Mouse (Mus musculus): ENCODE data around the gene Zbed6. TPM values are rescaled to one million over a fixed set of nuclear protein-coding genes. Genes with fewer than 3 reads are reported as not detected.

The Zbed6 gene
- total RNA-seq, 2 experiments from 2014 or later: 5.6 to 6.0 TPM

DNA sequence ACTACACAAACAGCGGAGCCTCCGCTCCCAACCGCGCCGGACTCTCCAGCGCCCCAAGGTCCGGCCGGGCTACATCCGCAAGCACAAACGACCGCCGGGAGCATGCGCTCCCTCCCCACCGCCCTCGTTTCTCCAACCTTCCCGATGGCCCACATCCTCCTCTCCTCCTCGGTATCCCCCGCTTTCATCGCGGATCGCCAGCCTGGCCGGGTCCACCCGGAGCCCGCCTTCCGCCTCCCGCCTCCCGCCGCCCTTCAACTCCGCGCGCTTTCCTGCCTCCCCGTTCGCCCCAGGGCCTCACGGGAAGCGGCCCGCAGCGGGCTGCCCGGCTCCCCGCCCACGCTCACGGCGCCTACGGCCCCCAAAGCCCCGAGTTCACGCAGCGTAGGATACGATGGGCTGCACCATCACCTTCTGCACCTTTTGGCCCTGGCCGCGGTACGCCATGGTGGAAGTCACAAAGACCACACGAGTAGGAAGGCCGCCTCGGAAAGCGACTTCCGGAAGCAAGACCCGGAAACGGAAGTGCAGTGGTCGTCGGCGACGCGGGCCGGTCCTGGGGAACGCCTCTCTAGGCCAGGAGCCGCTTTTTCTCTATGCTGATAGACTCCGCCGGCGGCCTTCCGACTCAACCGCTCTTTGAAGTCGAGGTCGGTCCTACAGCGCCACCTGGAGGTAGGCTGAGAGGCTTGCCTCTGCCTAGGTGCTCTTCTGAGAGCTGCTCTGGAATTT is 50.7 kb downstream of the Zbed6 start, which contains the start of gene Snrpe:
Snrpe (minus strand) TSS at position 521 of the 732 bp plus-strand sequence.
- DNase-seq (ENCODE audit: extremely low spot score in 1 of 2, low spot score in 2 of 2): peak; percentile 94 to 98
- intact Hi-C loops (cut with DNase I): loop anchor here (1.0 to 10.0 kb wide), 5 partner anchors 229 to 575 kb away; partner anchors contain the start of gene Mdm4

Other genes starting within 250 kb of the Zbed6 start
- gene Sox13, start 236.5 kb downstream of the Zbed6 start, total RNA-seq (2021): 1 to 10 TPM; 7.5 to 9.4 TPM
- gene Snrpe, start 50.6 kb downstream of the Zbed6 start, total RNA-seq (2021): 10 to 100 TPM; 81.4 to 91.9 TPM
- 10 to 100 TPM; 26.0 to 26.8 TPM for gene Gm38394, start 433 bp upstream of the Zbed6 start, total RNA-seq (2021)
- gene Lax1, start 29.2 kb upstream of the Zbed6 start, total RNA-seq (2021): under 1 TPM; 0.63 to 0.75 TPM
- gene Atp2b4, start 140.2 kb upstream of the Zbed6 start, total RNA-seq (2021): 100 to 1,000 TPM; 257 to 273 TPM
- gene Optc, start 247.1 kb upstream of the Zbed6 start, total RNA-seq (2021): 1 to 10 TPM; 2.0 to 2.1 TPM